Mouse (Mus musculus) left cerebral cortex, postnatal 14 days (tissue): ENCODE measurements around the gene 4933427D14Rik. TPM values are rescaled to one million over a fixed set of nuclear protein-coding genes. Genes with fewer than 3 reads are reported as not detected.
"Not testable (repeated sequence)": the region's sequence is repeated elsewhere in the genome, so short reads cannot be mapped to it uniquely, and the experiment has no call there.

Experiments used
- DNase-seq, 2 experiments: peaks; one replicate each; pipeline ENCODE4 v3.0.0; 2021 to 2022; ENCODE audit warnings: low spot score in 2 of 2, mixed read lengths in 1 of 2
- intact Hi-C: fragments of 180-260 bp; cut with DNase I; formaldehyde crosslinking; loops from one replicate; pipeline ENCODE4 v1.15.1; 2025
- total RNA-seq, 2 experiments: library from RNA; stranded (reverse); gene quantifications; 2 replicates each; pipeline ENCODE4 v1.2.3; 2021

Gene 4933427D14Rik
- total RNA-seq, 2 experiments from 2014 or later = 25.8 to 34.3 TPM

DNA sequence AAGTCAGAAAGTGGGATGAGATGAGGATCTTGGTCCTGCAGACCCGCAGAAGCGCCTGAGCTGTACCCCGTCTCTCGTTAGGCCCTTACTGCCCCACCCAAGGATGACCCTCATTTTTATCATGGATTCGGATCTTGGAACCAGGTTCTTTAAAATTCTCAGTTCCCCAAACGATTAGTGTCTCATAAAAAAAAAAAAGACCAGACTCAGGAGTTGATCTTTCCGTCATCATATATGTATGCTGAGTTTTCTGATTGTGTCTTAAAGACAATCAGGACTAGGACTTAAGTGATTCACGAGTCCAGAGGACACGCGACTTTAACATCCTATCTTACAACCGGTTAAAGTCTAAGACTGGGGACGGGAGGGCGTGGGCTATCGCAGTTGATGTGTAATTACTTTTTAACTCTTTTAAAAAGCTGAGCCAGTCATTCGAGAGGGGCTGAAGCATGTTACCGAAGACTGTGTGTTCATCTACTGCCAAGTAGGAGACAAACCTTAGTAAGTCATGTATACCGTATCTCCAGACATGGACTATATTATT, 647 bp upstream of the 4933427D14Rik start:
- intact Hi-C loops = no loop called here
- DNase-seq = no peak

DNA sequence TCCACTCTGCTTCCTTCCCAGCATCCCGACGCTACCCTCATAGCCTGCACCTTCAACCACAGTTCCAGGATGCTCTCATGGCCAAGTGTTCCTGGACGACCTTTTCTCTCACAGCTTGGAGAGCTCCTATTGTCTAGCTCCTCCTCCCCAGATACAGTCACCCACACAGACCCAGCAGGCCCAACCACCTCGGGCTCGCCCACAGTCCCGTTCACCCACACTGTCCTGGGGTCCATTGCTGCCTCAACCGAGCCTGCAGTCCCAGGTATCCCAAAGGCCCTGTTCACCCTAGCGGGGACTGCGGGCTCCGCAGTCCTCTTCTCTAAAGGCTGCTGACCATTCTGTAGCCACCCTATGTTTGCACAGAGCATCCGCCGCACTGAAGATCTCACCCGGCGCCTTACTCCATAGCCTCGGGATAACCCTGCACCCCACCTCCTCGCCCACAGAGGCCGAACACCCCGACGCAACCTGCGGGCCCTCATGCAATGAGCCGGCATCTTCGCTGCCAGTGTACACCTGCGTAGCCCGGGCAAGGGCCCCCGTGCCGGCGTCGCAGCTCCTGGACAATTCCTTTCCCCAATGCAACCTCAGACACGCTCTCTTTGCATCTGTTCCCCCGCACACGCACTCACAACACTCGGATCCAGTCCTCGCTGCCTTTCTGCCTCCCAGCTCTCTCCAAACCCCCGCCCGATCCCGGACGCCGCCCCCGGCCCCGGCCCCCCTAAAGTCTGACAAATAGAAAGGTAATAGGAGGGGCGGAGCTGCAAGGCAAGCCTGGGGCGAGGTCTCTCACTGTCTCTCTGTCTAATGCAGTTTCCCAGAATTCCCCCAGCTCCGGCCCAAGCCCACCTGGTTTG, 687 bp downstream of the 4933427D14Rik start, which contains the start of gene Gm43951:
Gene Gm43951, minus strand, starts transcription at position 500 of the 863 bp plus-strand sequence.
- peak; percentile 34 to 59 for DNase-seq
- intact Hi-C loops = no loop called here

DNA sequence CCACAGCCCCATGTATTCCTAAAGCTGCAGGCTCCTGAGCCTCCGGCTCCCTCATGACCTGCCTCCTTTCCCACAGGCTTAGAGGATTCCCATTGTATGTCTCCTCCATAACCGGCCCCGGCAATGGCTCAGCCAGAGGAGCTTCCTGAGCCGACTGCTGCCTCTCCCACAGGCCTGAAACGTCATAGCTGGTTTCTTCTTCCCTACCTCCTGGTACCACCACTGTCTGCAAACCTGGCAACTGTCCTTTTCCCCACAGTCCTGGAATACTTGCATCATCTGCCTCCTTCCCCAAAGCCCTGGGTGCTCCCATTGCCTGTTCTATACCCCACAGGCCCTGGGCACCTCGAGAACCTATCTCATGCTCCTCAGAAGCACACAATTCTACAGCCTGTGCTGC, 2.0 kb downstream of the 4933427D14Rik start:
- peak in 1 of 2 experiments; percentile 35 for DNase-seq
- intact Hi-C loops = no loop called here

DNA sequence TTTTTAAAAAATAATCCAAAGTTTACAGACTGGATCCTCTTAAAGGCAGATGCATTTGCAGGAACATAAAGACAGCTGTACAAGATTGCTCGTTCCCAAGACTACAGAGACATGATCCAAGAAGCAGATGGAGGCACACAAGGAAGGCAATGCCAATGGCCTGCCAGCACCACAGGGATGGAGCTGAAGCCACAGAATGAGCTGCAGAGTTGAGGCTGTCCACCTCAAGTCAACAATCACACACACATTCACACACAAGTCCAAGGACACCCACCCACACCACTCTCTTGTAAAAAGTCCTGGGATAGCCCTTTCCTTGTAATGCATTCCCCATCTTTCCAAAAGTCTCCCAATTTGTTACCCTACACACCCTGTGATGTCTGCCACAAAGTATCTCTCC, 3.8 kb downstream of the 4933427D14Rik start:
- intact Hi-C loops = no loop called here
- peak in 1 of 2 experiments; percentile 39 for DNase-seq

DNA sequence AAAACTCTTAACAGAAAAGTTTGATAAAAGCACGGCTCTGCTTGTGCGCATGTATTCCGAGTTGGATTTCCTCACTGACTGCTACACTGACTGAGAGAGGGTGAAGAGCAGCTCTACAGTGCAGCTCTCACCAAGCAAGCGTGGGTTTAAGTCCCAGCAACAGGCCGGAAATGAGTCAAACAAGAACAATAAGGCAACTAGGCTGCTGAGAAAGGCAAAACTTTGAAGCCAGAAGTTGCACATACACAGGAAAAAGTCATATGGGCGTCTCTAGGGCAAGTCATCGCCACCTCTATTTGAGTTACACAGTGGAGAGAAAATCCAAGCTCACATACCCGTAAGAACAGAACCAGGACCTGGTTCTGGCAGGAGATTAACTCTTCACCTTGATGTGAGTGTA, 10.8 kb downstream of the 4933427D14Rik start:
- intact Hi-C loops = no loop called here
- DNase-seq = no peak

DNA sequence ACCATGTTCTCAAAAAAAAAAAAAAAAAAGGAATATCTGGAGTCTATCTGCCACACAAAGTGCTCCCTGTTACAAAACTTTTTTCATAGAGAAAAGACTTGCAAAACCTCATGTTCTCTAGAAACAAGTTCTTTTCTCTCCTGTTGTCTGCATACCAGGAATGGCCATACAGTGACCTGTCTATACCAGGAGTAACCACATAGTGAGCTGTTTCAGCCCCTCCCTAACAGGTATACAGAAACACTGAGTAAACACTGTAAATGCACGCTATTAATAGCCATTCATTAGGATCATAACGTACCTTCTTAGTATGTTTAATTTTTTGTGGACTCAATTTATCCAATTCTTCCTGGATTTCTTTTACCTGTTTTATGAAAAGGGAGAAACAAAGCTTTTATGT, 13.0 kb downstream of the 4933427D14Rik start:
- DNase-seq = no peak
- intact Hi-C loops = no loop called here

DNA sequence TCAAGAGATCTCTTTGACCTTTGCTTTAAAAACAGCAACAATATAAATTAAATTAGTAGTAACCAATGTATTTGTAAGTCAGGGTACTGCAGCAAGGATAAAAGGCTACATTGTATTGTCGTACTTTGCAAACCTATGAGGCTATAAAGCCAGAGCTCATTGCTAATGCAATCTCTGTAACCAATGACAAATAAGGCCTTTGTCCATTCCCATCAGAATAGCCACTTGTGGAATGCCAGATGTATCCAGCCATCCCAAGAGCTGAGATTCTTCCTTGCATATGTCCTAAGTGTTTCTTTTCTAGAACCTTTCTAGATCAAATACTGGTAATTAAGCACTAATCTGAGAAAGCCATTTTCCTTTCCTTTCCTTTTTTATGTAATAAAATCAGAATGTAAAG, 16.4 kb downstream of the 4933427D14Rik start:
- no peak for DNase-seq
- intact Hi-C loops = no loop called here

DNA sequence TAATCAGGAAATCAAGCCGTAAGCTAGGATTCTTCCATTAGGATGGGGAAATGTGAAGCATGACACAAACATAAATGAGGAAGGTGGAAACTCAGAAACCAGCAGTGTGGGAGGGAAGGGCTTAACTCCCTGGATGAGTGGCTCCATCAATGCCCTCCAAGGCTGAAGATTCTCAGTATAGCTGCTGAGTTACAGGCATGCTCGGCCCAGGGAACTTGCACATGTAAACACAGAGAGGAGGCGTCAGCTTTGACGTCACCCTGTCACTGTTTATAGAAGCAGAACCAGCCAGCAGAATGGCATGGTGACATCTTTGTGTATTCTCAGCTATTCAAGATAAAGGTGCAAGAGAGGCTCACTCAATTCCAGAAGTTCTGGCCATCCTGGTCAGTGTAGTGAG, 23.0 kb downstream of the 4933427D14Rik start:
- intact Hi-C loops = no loop called here
- DNase-seq = no peak

DNA sequence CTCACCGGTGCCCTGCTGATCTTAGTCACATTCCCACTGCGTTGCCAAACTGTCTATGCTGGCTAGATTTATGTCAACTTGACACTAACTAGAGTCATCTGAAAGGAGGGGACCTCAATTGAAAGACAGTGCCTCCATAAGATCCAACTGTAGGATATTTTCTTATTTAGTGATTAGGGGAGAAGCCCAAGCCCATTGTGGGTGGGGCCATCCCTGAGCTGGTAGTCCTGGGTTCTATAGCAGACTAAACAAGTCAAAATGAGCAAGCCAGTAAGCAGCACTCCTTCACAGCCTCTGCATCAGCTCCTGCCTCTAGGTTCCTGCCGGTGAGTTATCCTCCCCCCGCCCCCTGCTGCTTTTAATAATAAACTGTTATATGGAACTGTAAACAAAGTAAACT, 26.1 kb downstream of the 4933427D14Rik start:
- intact Hi-C loops = no loop called here
- no peak for DNase-seq

DNA sequence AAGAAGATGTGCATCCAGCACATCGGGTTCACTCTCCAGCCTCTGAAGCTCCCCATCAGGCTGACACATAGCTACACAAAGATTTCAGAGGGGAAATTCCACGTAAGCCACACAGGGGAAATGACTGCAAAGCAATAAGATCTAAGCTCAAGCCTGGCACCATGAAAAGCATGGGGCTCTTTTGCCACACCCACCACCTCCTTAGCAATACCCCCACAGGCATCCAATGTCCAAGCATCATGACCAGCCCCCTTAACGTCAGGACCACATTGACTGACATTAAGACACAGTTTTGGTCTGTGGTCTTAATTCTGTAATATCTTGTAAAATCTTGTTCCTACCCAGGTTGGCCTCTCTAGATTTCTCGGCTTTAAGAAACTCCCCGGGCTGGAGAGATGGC, 26.7 kb downstream of the 4933427D14Rik start:
- intact Hi-C loops = no loop called here
- no peak for DNase-seq

DNA sequence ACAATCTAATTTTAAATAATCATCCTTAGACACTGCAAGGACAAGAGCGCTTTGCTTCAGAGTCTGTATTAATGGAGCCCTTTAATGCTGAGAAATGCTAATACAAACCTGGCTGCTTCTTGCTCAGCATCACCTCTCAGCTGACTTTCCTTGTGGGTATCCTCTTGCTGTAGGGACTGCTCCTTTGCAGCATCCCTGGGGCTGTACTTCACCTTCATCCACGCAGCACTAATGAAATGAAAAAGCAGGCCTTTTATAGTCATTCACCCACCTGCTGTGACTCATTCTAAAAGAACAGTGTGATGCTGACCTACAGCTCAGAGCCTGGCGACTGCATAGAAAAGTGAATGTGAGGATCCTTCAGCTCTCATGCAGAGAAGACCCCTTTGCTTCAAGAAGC, 30.7 kb downstream of the 4933427D14Rik start:
- DNase-seq = no peak
- intact Hi-C loops = no loop called here

DNA sequence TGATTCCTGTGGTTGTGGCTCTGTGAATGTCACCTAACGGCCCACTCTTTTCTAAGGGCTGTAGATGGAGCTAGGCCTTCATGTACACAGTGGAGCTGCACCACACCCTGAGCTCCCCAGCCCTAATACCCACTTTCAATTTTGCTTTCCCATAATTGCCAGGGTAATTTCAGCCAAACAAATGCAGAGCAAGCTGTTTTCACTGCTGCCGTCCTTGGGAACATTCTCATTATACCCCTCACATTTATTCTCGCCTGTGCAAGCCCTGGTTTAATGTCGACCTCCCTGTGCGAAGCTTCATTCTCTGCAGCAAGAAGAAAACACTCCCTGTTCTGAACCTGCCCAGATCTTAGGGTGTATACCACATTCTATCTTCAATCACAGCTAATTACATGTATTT, 31.3 kb downstream of the 4933427D14Rik start:
- intact Hi-C loops = no loop called here
- DNase-seq = no peak

DNA sequence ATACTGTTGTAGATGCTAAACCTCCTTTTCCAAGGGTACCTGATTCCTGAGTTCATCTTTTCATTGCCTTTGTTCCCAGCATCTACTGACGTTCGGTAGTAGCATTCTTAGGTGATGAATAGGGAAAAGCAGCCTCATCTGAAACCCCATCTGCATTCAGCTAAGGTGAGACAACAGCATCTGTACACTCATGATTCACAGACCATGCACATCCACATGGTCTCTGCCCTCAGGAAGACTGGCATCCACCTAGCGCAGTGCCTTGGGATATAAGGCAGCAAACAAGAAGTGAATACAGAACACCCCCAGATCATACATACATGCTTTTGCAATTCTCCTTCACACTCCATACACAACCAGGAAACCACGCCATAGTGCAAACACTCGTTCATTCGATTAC, 32.5 kb downstream of the 4933427D14Rik start:
- DNase-seq = no peak
- intact Hi-C loops = no loop called here

DNA sequence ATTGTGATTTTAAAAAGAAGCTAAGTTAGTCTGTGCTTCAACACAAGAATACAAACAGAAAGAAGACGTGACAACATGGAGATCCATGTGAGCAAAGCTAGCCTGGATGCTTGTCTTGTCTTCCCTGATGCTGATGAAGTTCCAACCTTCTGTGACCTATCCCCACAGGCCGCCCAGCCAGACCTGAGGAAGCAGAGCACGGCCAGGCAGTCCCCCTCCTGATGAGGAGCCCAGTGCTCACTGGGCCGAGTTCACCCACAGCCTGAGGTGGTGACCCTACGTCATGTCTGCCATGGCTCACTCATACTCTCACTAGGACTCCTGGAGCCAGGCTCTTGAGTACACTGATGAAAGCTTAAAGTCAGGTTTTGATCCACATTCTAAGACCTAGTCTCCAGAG, 33.8 kb downstream of the 4933427D14Rik start:
- intact Hi-C loops = no loop called here
- DNase-seq = no peak

DNA sequence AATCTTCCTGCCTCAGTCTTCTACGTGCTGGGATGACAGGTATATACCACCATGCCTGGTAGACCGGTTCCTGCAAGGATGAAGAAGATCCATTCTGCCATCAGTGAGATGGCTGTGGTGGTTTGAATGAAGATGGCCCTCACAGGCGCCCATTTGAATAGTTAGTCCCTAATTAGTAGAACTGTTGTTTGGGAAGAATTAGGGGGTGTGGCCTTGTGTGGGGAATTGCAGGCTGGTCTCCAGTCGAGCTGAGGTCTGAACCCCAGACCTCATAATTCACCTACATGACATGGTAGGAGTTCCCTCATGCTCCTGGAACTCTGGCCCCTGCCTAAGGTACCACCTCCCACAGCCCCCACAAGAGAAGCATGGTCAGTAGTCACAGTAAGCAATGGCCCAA, 35.4 kb downstream of the 4933427D14Rik start:
- intact Hi-C loops, DNase-seq: not testable (repeated sequence)

DNA sequence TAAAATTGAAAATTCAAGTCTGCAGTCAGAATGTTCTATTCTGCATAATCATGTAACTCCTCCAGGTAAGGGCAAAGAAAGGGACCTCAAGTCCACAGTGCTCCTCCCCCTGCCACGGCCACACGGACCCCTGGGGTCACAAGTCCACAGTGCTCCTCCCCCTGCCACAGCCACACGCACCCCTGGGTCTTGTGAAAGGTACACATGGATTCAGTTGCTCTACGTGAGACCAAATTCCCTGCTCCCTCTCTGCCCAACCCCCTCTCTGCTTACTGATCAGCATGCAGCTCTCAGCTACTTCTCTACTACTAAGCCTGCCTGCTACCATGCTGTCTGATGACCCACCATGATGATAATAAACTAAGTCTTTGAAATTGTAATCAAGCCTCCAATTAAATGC, 37.4 kb downstream of the 4933427D14Rik start:
- intact Hi-C loops = no loop called here
- DNase-seq = no peak

DNA sequence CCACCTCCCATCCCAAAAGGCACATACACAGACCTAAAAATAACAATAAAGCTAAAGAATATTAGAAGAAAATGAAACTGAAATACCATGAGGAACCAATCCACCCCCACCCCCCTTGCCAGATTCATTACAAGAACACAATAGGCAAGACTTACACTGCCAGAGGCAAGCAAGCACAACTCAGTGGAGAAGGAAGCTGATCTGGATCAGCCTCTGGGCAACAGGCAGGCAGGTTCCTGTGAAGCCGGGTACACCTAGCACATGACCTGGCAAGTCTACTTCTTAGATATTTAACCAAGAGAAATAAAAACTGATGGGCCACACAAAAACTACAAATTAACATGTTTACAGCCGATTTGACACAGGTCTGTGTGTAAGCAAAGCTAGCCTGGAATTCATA, 44.1 kb downstream of the 4933427D14Rik start:
- intact Hi-C loops = no loop called here
- no peak for DNase-seq

DNA sequence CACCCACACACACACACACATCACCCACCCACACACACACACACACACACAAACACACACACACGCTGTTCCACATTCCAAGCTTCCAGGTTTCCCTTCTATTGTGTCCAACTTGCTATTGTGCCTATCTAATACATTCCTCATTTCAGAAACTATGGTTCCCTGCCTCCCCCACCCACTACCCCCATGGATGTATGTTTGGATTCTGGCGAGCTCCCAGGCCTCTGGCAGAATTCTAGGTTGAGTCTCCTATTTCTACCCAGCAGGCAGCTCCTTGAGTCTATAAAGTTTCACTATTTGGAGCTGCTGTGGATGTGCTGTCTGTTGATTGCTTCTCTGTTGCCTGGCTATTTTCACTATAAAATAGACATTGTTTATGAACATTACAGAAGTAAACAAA, 50.6 kb downstream of the 4933427D14Rik start:
- peak; percentile 54 to 75 for DNase-seq
- intact Hi-C loops = no loop called here

DNA sequence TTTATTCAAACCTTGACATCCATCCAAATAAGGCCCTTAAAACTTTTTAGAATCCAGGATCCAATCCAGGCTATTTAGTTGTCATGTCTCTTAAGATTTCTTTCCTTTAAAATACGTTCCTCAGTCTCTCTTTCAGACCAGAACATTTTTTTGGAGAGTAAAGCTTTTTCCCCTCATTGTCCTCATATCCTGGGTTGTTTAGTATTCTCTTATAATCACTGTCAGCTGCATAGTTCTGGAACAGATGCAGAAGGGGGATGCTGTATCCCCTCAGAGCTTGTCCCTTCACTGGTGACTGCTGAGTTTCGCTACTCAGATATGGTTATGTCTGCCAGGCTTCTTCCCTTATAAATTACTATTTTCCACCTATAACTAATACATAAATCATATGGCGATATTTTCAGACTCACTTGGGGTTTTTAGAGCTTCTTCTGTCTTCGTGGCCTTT, 51.3 kb downstream of the 4933427D14Rik start:
- DNase-seq = no peak
- intact Hi-C loops = no loop called here

DNA sequence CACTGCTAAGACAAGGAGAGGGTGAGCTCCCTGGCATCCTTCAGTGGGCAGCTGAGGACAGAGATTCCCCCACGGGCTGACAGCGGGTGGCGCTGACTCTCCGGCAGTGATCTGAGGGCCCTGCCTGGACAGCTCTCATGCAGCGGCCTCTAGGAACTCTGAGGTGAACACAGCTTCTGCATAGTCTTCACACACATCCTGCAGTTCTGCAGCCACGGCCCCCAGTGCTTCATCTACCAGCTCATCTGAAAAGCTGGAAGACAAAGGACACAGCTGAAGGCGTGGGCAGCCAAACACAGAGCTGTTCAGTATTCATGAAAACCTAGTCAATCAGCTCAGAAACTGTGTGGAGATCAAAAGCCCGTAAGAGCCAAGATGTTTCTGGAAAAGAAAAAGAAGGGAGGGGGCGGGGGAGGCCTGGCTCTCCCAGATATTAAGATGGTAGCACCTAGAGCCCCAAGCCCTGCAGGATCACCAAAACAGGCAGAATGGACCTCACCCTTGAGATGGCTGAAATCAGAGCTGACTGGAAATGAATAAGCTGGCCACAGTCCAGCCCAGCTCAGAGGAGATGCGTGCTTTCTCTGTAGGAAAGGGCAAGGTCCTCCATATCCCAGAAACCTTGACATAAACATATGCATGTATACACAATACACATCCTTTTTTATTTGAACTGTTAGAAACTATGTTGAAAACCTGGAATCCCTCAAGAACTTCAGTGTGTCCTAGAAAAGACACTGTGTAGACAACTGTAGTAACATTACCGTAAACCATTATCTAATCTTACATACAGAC, 51.9 kb downstream of the 4933427D14Rik start:
- DNase-seq = peak; percentile 66 to 79
- intact Hi-C loops = no loop called here
